Mouse (Mus musculus) adrenal gland, adult 18-20 months (tissue): ENCODE data around the gene Golga4. TPM values are rescaled to one million over a fixed set of nuclear protein-coding genes. Genes with fewer than 3 reads are reported as not detected.

Experiments
- DNase-seq, 2 experiments: peaks; one replicate each; pipeline ENCODE4 v3.0.0; 2021 to 2022; ENCODE audit warnings: low spot score in 2 of 2
- long read RNA-seq, 2 experiments: library from polyadenylated mRNA; stranded (forward); transcript quantifications; one replicate each; pipeline ENCODE4 v2.0.0; 2021
- total RNA-seq, 2 experiments: library from RNA; stranded (reverse); gene quantifications; 1 replicate in 1 of 2; 2 replicates in 1 of 2; pipeline ENCODE4 v1.2.3; 2021

Golga4 gene
- 100 to 1,000 TPM; 102 to 126 TPM for total RNA-seq
- long read RNA-seq, experiment 1, partial matches to known transcripts, result 1 of 8 reads
- long read RNA-seq, experiment 1, other reads (novel, unspliced or antisense), result 6 of 8 reads
- long read RNA-seq, experiment 2, full-length matches to known transcripts, result 36 of 245 reads
- long read RNA-seq, experiment 2, partial matches to known transcripts, result 103 of 245 reads
- long read RNA-seq, experiment 2, other reads (novel, unspliced or antisense), result 106 of 245 reads

GRCm38 (mm10) chr9:118506020-118506403 is at the start of gene Golga4:
Gene Golga4 (plus strand): TSS chr9:118506267.
- peak; percentile 95 to 96 for DNase-seq

- DNase-seq, result no peak
Measured at GRCm38 (mm10) chr9:118456405-118456804, 49.7 kb upstream of the Golga4 start.

- DNase-seq, result no peak
Measured at GRCm38 (mm10) chr9:118458039-118458438, 48.0 kb upstream of the Golga4 start.

GRCm38 (mm10) chr9:118464031-118464430 is 42.0 kb upstream of the Golga4 start:
- no peak for DNase-seq

GRCm38 (mm10) chr9:118468301-118468700 is 37.8 kb upstream of the Golga4 start:
- DNase-seq, result no peak

GRCm38 (mm10) chr9:118469272-118469671 is 36.8 kb upstream of the Golga4 start:
- DNase-seq, result no peak

GRCm38 (mm10) chr9:118471296-118471695 is 34.8 kb upstream of the Golga4 start:
- DNase-seq, result no peak

- no peak for DNase-seq
Measured at GRCm38 (mm10) chr9:118476211-118476765, 29.8 kb upstream of the Golga4 start.

GRCm38 (mm10) chr9:118476766-118477271 is 29.2 kb upstream of the Golga4 start:
- no peak for DNase-seq

GRCm38 (mm10) chr9:118477281-118477931 is 28.7 kb upstream of the Golga4 start:
- DNase-seq, result no peak

GRCm38 (mm10) chr9:118477961-118478360 is 28.1 kb upstream of the Golga4 start, which contains the start of gene Eomes:
Gene Eomes (plus strand): TSS chr9:118478212.
- no peak for DNase-seq

GRCm38 (mm10) chr9:118478458-118478838 is 27.6 kb upstream of the Golga4 start:
- DNase-seq, result peak in 1 of 2 experiments; percentile 31

GRCm38 (mm10) chr9:118478839-118479507 is 27.1 kb upstream of the Golga4 start:
- DNase-seq, result peak; percentile 38 to 43

- no peak for DNase-seq
Measured at GRCm38 (mm10) chr9:118479508-118480291, 26.4 kb upstream of the Golga4 start.

- DNase-seq, result no peak
Measured at GRCm38 (mm10) chr9:118480292-118480690, 25.8 kb upstream of the Golga4 start.

- no peak for DNase-seq
Measured at GRCm38 (mm10) chr9:118482210-118482609, 23.9 kb upstream of the Golga4 start.

- no peak for DNase-seq
Measured at GRCm38 (mm10) chr9:118486361-118487095, 19.5 kb upstream of the Golga4 start.

- no peak for DNase-seq
Measured at GRCm38 (mm10) chr9:118487096-118487395, 19.0 kb upstream of the Golga4 start.

GRCm38 (mm10) chr9:118487636-118488035 is 18.4 kb upstream of the Golga4 start:
- no peak for DNase-seq

- no peak for DNase-seq
Measured at GRCm38 (mm10) chr9:118488138-118488895, 17.8 kb upstream of the Golga4 start.
